Mouse (Mus musculus) liver, adult (tissue): ENCODE results near the gene Zfp366.

Experiments used
- GATA4 ChIP-seq: IDR thresholded peaks from 2 replicates; pipeline ENCODE4 v1.6.1; 2014; ENCODE audit warnings: mild to moderate bottlenecking, low read length; ENCODE audit not compliant: insufficient replicate concordance

Zfp366 gene

DNA sequence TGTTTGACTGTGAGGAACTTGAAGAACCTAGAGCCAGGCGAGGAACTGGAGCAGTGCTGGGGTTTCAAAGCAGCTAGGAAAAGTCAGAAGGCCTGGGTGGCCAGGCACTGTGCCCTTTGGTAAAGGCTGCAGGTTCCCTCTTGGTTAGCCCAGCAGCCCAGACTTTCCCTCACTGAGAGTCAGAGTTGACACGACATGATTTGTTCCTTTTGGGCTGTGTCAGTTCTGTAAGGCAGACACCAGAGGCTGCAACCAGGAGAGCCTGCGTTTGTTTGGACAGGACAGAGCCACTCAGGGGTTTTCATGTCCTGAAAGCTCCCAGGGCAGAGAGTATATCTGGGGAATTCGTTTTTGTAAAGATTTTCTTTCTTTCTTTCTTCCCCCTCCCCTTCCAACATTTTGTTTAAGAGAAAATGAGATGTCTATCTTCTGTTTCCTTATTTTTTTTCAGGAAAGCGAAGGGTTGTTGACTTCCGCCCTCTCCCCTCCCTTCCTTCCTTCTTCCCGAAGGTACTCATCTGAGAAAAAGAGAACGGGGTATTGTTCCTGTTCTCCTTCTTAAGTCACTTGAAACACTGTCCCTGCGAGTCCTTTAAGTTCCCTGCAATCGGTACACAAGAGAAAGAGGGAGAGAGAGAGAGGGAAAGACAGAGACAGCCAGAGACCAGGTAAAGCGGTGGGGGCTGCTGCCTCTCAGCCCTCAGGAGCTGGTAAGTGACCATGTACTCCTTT, at the start of gene Zfp366:
TSS of gene Zfp366 (plus strand) at position 669 of the 732 bp plus-strand sequence.
- no peak for TF ChIP-seq GATA4

DNA sequence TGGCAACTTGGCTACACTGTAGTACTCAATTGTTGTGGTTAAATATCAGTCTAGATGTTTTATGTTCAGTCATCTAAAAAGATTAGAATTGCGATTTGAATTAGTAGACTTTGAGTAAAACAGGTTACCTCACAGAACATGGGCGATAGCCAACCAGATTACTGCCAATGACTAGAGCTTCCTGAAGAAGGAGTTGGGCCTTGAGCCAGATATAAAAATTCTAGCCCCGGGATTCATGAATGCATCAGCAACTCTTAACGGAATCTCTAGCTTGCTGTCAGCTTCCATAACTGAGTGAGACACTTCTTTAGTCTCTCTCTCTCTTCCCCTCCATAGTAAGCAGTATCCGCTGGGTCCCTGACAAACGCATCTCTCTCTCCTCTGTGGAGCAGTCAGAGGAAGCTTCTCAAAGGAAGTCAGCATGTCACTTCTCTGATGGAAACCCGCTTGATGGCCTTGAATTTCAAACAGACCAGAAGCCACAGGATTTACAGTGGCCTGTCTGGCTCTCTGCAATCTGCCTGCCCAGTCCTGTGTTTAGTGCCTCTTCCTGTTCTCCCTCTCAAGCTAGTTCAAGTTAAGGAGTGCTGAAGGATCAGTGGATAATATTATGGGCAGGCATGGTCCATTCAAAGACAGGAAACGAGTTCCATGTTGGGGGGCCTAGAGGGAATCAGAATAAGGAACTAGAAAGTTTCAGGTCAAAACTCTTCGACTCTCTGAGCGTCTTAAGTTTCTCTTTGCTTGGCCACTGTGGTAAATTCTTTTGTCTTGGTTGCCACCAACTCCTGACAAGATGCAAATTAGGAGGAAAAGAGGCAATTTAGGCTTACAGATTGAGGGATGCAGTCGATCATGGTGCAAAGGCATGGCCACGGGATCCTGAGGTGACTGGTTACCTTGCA, 46.0 kb upstream of the Zfp366 start:
- no peak for TF ChIP-seq GATA4

DNA sequence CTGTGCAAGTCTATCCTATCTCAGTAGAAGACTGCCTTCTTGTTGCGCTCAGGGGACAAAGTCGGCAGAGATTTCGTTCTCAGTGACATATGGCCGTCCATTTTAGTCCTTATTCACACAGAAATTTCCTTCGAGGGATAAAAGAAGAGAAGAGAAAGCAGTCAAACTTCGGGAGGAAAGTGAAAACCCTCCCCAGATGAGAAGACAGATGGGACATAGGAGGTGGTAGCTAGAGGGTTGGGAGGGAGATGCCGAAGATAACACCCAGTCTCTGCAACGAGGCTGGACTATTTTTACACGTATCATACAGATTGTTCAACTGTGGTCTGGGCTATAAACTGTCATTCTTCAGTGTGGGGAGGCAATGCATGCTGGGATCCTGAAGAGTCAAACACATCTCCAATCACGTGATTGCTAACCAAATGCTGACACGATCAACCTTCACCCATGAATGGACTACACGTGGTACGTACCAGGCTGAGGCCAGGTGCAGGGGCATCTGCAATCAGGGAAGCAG, 38.2 kb upstream of the Zfp366 start:
- no peak for TF ChIP-seq GATA4

DNA sequence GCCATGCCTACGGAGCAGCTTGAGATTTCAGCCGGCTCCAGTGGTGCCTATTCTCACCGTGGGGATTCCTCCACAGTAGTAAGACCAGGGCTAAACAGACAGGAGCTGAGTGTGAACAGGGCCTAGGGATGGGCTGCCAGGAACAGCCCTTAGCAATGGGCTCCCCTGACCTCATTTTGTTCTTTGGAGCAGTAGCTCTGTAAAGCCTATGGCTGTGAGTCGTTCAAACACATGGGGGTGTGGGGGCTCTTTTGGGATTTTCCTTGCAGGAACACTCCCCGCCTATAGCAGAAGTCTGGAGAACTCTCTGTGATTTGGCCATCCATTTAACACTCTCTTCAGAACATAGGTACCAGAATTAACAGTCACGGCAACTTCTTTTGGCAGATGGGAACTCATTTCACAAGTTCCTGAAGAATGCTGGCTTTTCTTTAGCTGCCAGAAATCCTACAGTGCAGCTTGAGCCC, 36.9 kb upstream of the Zfp366 start:
- TF ChIP-seq GATA4 = no peak

DNA sequence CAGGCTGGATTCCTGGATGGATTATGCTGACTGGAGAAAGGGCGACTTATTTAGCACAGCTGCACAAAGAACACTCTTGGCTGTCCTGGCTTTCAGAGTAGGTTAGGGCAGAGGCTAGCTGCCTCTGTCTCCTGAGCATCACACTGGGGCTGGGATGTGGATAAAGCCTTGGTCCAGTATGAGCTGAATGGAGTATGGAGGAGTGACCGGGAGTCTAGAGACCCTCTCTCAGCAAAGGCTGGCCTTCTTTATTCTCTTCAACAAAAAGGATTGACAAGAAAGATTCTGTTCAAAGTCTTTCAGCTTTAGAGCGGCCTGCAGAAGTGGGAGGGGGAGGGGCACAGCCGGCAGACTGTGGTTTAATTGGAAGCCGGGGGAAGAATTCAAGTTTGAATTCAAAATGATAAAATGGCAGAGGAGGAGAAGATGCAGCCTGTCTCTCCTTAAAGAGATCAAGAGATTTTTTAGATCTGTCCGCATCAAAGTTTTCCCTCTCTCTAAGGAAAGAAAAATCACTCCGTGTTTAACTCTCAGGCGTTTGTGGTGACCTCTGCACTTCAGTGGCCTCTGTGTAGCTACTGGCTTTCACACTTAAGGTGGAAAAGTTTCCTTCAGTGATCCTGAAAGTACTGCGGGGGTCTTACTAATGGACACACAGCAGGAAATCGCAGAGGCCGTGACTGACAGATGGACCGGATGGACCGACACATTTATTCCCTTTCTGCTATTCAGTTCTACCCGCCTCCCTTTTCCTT, 34.9 kb upstream of the Zfp366 start:
- TF ChIP-seq GATA4 = no peak

DNA sequence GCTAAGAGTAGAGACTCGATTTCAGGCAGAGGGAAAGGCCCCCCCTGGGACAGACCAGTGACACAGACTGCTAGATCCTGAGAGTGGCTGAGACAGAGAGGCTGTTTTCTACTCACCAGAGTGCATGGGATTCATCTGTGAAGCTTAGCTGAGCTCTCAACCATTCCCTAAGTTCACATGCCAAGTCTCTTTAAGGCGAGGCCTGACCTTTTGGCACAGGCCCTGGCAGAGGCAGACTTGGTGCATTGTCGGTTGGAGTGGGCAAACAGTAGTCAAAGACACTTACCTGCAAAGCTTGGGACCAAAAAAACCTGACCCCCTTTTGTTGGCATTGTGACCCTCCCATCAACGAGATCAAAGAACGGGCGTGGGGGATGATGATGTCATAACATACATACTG, 34.0 kb upstream of the Zfp366 start:
- TF ChIP-seq GATA4 = no peak

DNA sequence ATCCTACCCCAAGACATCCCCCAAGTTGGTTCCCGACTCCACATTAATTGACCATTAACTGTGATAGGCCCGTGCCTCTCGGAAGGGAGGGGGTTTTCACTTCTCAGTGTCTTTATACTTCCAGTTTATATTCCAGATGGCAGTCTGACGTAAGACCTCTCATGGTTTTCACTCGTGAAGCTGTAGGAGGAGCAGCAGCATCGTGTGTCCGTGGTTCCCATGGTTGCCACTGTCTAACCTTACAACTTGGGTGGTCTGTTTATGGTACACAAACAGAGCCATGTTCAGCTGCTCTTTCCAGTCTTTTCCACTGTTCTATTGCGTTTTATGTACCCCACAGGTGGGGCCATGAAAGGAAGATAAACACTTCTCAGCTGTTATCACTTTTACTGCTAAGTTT, 33.5 kb upstream of the Zfp366 start:
- TF ChIP-seq GATA4 = no peak

DNA sequence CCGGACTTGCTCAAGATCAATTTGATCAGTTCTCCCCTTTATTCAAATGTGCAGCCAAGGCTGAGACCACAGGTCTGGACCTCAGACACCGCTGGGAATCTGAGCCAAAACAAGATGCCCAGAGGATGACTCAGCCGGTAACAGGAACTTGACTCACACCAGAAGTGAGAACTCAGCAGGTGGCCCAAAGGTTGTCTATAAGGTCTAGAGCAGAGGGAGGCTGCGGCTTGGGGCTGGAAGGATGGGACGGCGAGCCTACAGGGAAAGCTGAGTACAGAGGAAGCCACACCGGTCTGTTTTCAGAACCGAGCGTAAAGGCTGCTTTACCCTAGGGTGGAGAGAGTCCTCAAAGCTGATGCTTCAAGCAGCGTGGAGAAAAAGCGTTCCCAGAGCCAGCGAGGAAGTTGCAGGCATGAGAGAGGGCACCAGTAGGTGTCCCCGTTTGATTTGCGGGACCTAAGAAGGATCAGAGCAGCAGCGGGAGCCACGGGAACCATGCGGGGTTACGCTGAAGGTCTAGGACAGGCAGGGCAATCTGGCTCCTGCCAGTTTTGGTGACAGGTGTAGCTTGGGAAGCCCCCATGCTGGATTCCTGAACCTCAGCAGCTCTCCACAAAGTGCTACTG, 32.2 kb upstream of the Zfp366 start:
- TF ChIP-seq GATA4 = no peak

DNA sequence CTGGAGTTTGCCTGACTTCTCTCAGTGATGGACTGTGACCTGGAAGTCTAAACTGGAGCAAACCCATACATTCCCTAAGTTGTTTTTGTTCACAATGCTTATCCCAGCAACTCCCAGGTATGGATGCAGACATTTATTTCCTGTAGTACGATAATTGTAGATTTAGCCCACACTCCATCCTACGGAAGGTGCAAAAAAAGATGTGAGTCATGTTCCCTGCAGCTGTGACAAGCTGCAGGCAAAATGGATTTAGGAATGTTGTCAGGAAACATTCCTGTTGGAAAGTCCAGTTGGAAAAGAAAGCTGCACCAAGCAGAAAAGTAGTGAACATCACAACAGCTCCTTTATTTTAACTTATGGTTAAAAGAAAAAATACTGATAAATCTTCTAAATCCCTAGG, 26.9 kb upstream of the Zfp366 start:
- TF ChIP-seq GATA4 = no peak

DNA sequence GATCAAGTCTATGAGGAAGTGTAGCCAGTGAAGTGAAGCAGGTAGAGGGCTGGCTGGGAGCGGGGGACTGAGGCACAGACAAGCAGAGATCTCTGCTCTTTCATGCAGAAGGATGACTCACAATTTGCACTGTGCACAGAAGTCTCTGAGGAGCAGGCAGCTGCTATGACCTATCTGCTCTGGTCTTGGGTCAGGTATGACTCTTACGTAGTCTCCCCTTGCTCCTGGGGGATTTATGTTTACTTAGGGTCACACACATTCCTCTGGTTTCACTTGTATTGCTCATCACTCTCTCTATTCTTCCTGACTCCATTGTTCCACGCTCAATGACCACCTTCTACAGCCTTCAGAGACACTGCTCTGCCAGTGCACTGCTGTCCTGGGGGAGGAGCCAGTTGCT, 25.9 kb upstream of the Zfp366 start:
- TF ChIP-seq GATA4 = no peak

DNA sequence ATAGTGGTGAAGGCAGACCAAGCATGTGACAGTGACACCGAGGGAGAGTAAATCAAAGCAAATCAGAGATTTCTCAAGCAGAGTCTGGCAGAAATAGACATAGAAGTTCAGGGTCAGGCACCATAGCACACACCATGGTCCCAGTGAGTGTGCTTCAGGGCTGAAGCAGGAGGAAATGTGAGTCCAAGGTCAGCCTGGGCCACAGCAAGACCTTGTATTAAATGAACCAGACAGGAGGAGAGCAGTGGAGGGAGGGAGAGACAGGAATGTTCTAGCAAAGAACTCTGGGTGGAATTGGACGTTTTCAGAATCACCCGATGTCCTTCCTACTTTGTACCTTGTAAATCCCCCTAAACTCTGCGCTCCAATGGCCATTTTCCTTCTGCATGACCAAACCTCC, 21.6 kb upstream of the Zfp366 start:
- no peak for TF ChIP-seq GATA4

DNA sequence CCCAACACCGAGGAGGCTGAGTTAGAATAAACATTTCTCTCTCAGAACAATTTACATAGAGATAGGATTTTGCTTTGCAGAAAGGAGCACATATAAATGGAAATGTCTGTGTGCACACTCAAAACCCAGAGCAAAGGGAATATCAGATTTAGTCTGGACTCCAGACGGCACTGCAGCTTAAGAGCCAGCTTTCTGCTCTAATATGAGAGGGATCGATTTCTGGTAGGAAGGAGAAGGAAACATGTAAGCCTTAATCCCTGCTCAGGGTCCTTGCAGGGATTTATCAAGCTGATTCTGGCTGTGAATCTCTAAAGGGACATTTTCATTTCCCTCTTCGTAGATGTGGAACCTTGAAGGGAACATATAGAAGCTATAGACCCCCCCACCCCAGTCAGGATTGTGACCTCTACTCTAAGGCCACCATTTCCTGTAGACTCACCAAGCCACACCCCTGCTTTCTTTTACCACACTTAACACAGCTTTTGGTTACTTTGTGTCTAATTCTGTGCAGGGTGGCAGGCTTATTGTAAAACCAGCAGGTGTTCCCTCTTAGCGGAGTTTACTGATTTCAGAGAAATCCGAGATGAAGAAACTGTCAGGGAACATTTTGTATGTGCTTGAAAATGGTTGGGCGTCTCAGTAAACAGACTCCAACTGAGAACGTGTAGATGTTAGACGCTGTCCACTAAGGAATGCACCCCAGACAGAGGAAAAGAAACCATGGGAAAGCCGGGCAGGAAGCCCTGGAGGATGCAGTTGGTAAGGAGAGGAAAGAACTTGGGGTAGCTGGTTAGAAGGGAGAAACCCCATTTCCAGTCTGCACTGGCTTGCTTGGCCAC, 20.9 kb upstream of the Zfp366 start:
- TF ChIP-seq GATA4 = no peak

DNA sequence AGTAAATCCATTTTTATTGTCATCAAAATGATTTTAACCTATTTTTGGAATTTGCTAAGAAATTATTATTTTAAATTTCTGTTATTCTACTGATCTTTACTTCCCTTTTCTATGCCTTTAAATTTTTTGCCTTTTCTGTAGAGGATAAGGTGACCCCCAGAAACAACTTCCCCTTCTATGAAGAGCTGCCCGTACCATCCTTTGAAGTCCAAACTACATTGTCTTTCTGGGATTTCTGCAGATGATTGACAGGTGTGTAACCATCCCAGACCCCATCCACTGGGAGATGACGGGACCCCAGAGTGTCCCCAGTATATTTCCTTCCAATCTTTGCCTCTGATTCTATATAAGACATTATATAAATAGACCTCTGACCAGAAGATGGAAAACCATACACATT, 20.3 kb upstream of the Zfp366 start:
- TF ChIP-seq GATA4 = no peak

DNA sequence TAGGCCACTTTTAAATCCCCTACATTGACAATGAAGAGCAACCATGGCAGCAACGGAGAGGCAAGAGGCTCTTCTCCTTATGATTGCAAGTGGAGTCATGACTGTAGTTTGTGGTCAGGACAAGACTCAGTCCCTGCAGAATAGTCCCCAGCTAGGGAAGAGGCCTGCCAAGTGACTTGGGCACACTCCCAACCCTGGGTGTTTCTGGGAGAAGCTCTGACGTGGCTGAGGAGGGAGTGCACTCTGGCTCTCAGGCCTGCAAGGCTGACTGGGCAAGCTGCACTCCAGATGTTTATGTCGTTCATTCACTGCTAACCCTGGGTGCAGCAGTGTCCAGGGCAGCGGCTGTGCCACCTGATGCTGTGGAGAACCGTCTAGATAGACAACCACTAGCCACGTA, 15.2 kb upstream of the Zfp366 start:
- no peak for TF ChIP-seq GATA4
